Mouse (Mus musculus) neural tube, embryonic 14.5 days (tissue): ENCODE measurements around the gene Pnpla2. TPM values are rescaled to one million over a fixed set of nuclear protein-coding genes. Genes with fewer than 3 reads are reported as not detected.
A peak's percentile ranks its signal among the peaks of the same experiment; 100 is the strongest.
"Not testable (repeated sequence)": the region's sequence is repeated elsewhere in the genome, so short reads cannot be mapped to it uniquely, and the experiment has no call there.

Experiments
- ATAC-seq: fragments of 200-750 bp; cut with Nextera tagmentation; 2 replicates; pipeline ENCODE4 v1.8.0; 2017; ENCODE audit warnings: low read depth, mild to moderate bottlenecking, moderate TSS enrichment, moderate library complexity
- H3K27ac ChIP-seq: fragments of 300-500 bp; sonication (generic); 2 replicates; pipeline ENCODE4 v1.5.1; 2014; ENCODE audit warnings: low read depth, mild to moderate bottlenecking, control low read depth, low read length, moderate library complexity, mixed read lengths
- H3K27me3 ChIP-seq: fragments of 300-500 bp; sonication (generic); 2 replicates; pipeline ENCODE4 v1.6.1; 2014; ENCODE audit warnings: low read length; ENCODE audit not compliant: control insufficient read depth, insufficient read depth
- H3K36me3 ChIP-seq: fragments of 300-500 bp; sonication (generic); 2 replicates; pipeline ENCODE4 v1.6.1; 2014; ENCODE audit warnings: low read length, mixed read lengths; ENCODE audit not compliant: control insufficient read depth, insufficient read depth
- H3K4me1 ChIP-seq: fragments of 300-500 bp; sonication (generic); 2 replicates; pipeline ENCODE4 v1.6.1; 2014; ENCODE audit warnings: low read length; ENCODE audit not compliant: control insufficient read depth, insufficient read depth
- H3K4me2 ChIP-seq: fragments of 300-500 bp; sonication (generic); 2 replicates; pipeline ENCODE4 v1.6.1; 2014; ENCODE audit warnings: mild to moderate bottlenecking, low read depth, low read length, control low read depth
- H3K4me3 ChIP-seq: fragments of 300-500 bp; sonication (generic); 2 replicates; pipeline ENCODE4 v1.5.1; 2014; ENCODE audit warnings: low read depth, low read length, control low read depth, mixed read lengths
- H3K9ac ChIP-seq: fragments of 300-500 bp; sonication (generic); replicated peaks from 2 replicates; pipeline ENCODE4 v1.6.1; 2014; ENCODE audit warnings: low read depth, mild to moderate bottlenecking, control low read depth, low read length, mixed read lengths
- H3K9me3 ChIP-seq: fragments of 300-500 bp; sonication (generic); 2 replicates; pipeline ENCODE4 v1.6.1; 2016; ENCODE audit warnings: low read length; ENCODE audit not compliant: control insufficient read depth
- WGBS: fragments of 180-500 bp; shearing (Covaris S2); extraction: QIAGEN DNeasy Blood & Tissue Kit; methylation state at CpG from one replicate; pipeline ENCODE4 v1.1.7; 2014; 5-methylcytosine and 5-hydroxymethylcytosine counted together
- polyA plus RNA-seq: library from polyadenylated mRNA; unstranded; fragments of >200 nt; fragmentation: Nextera tagmentation; extraction: Ambion mirVana; gene quantifications from 2 replicates; pipeline ENCODE4 v1.2.1, GENCODE M21; 2014

Pnpla2 gene
- polyA plus RNA-seq: 14.0 and 14.7 TPM in 2 replicates

- ATAC-seq: peak; percentile 80
- H3K9me3 ChIP-seq: no peaks in the 10 kb centered on the region
- H3K4me1 ChIP-seq: peaks cover 10% of the 10 kb centered on the region
- H3K27me3 ChIP-seq: peaks cover 8% of the 10 kb centered on the region
- H3K4me2 ChIP-seq: peak within 1 kb of the TSS; percentile 71
- H3K36me3 ChIP-seq: peaks cover 20% of the 10 kb centered on the region; the same call in 1 of the 2 replicates
- WGBS: under 1% methylated on average over 45 of the region's 45 CpGs
- peak within 1 kb of the TSS; percentile 10; the same call in 1 of the 2 replicates for H3K27ac ChIP-seq
- peak within 1 kb of the TSS; percentile 49 for H3K4me3 ChIP-seq
- H3K9ac ChIP-seq: peak within 1 kb of the TSS; percentile 55
Measured at GRCm38 (mm10) chr7:141454967-141455551, at the start of gene Pnpla2. Pnpla2 (plus strand) TSS chr7:141455198.

DNA sequence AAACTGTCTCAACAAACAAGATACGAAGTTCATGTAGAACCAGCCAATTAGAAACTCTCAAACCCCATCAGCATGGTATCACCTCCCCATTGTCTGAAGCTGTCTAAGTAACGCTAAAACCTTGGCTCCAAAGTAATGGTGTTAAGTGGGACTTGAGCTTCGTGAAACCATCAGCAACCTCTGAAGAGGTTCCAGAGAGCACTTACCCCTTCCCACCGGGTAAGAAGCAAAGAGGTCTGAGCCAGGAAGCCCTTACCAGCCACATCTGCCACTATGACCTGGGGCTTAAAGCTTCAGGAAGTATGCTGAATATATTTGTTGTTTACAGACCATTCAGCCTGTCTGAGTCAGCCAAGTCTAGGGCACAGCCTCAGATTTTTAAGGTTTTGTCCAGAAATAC is 49.5 kb upstream of the Pnpla2 start:
- Histone ChIP-seq H3K4me3 (no peak overlapping the region), H3K9ac (no peak overlapping the region), H3K4me2 (no peak overlapping the region), H3K4me1 (peaks cover 2% of the 10 kb centered on the region; the same call in 1 of the 2 replicates), H3K27ac (no peak overlapping the region), H3K36me3 (peaks cover 23% of the 10 kb centered on the region), H3K27me3 (no peaks in the 10 kb centered on the region), H3K9me3 (no peaks in the 10 kb centered on the region)
- 87% methylated on average over 4 of the region's 4 CpGs for WGBS
- no peak for ATAC-seq

- H3K9ac ChIP-seq, H3K4me2 ChIP-seq, H3K4me1 ChIP-seq, ATAC-seq, H3K4me3 ChIP-seq, H3K27me3 ChIP-seq, H3K36me3 ChIP-seq, H3K27ac ChIP-seq, H3K9me3 ChIP-seq: not testable (repeated sequence)
- WGBS: 96% methylated on average over 7 of the region's 7 CpGs
Measured at GRCm38 (mm10) chr7:141407670-141408069, 47.3 kb upstream of the Pnpla2 start.

DNA sequence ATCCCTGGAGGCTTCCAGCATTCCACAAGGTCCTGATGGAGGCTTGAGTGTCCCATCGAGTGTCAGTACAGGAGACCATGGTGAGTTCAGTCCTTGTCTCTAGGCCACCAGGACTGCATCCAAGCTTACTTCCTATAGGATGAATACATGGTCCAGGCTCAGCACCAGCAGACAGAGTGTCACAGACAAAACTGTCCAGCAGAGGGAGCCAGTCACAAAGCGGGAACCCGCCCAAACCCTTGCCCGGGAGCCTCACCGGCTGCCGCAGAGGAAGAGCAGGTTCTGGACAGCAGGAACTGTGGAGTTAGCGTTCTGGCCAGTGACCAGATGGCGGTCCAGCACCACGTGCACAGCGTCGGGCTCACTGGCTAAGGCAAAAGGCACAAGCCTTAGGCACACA is 46.2 kb upstream of the Pnpla2 start:
- Histone ChIP-seq H3K36me3 (peaks cover 4% of the 10 kb centered on the region; the same call in 1 of the 2 replicates), H3K27ac (no peak overlapping the region), H3K9me3 (no peaks in the 10 kb centered on the region), H3K4me2 (no peak overlapping the region), H3K27me3 (no peaks in the 10 kb centered on the region), H3K9ac (no peak overlapping the region), H3K4me3 (no peak overlapping the region), H3K4me1 (peaks cover 5% of the 10 kb centered on the region; the same call in 1 of the 2 replicates)
- ATAC-seq: peak; percentile 55; the same call in 1 of the 2 replicates
- 14% methylated on average over 11 of the region's 11 CpGs for WGBS

GRCm38 (mm10) chr7:141410631-141411030 is 44.4 kb upstream of the Pnpla2 start:
- H3K4me1 ChIP-seq: peaks cover 7% of the 10 kb centered on the region
- WGBS: 93% methylated on average over 8 of the region's 8 CpGs
- H3K4me2 ChIP-seq: no peak overlapping the region
- H3K27me3 ChIP-seq: no peaks in the 10 kb centered on the region
- H3K9ac ChIP-seq: no peak overlapping the region
- H3K27ac ChIP-seq: no peak overlapping the region
- no peaks in the 10 kb centered on the region for H3K9me3 ChIP-seq
- H3K36me3 ChIP-seq: peaks cover 4% of the 10 kb centered on the region; the same call in 1 of the 2 replicates
- no peak overlapping the region for H3K4me3 ChIP-seq
- ATAC-seq: no peak

- Histone ChIP-seq H3K4me2 (no peak overlapping the region), H3K9ac (no peak overlapping the region), H3K4me1 (peaks cover 7% of the 10 kb centered on the region), H3K9me3 (no peaks in the 10 kb centered on the region), H3K27me3 (no peaks in the 10 kb centered on the region), H3K27ac (no peak overlapping the region), H3K4me3 (no peak overlapping the region), H3K36me3 (peaks cover 4% of the 10 kb centered on the region; the same call in 1 of the 2 replicates)
- 83% methylated on average over 1 of the region's 1 CpGs for WGBS
- ATAC-seq: no peak
Measured at GRCm38 (mm10) chr7:141411667-141412066, 43.3 kb upstream of the Pnpla2 start.

GRCm38 (mm10) chr7:141413331-141413730 is 41.7 kb upstream of the Pnpla2 start:
- Histone ChIP-seq H3K27ac (peak overlapping the region; percentile 86), H3K36me3 (peaks cover 4% of the 10 kb centered on the region; the same call in 1 of the 2 replicates), H3K4me1 (peaks cover 7% of the 10 kb centered on the region), H3K27me3 (no peaks in the 10 kb centered on the region), H3K4me2 (peak overlapping the region; percentile 91), H3K9me3 (no peaks in the 10 kb centered on the region), H3K4me3 (peak overlapping the region; percentile 77), H3K9ac (peak overlapping the region; percentile 79)
- 3% methylated on average over 16 of the region's 16 CpGs for WGBS
- peak; percentile 21; the same call in 1 of the 2 replicates for ATAC-seq

DNA sequence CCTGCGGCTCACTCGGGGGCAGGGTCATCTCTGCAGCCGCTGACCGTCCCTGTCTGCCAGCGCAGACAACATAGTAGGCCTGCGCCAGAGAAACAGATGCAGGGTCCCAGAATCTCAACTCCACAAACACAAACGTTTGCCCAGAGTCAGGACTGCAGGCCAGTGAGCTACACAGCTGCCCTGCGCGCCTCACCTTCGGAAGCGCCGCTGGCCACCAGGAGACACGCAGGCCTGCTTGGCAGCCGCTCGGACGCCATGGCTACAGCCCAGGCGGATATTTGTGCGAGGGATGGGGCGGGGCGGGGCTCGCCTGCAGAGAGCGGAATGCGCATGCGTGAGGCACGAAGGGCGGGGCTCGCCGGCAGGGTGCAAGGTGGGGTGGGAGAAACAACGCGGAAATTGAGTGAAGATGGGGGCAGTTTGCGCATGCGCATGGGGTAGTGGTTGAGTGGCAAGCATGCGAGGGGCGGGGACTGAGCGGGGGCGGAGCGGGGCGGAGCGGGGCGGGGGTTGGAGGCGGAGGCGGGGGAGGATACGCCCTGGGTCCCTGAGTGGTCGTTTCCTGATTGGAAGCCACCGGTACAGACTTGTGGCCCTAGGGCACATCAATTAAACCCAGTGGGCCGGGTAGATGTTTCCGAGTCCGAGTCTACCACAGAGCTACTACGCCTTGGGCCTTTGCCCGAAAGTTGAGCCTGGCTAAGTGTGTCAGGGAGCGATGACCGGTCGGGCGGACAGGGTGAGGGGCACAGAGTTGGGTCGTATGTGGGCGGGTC is 41.0 kb upstream of the Pnpla2 start, which contains the start of gene Gatd1:
Gatd1 (minus strand) TSS at position 328 of the 776 bp plus-strand sequence.
- Histone ChIP-seq H3K9ac (peak within 1 kb of the TSS; percentile 79), H3K4me1 (peaks cover 7% of the 10 kb centered on the region), H3K27me3 (no peaks in the 10 kb centered on the region), H3K36me3 (peaks cover 4% of the 10 kb centered on the region; the same call in 1 of the 2 replicates), H3K27ac (peak within 1 kb of the TSS; percentile 86), H3K4me2 (peak within 1 kb of the TSS; percentile 91), H3K9me3 (no peaks in the 10 kb centered on the region), H3K4me3 (peak within 1 kb of the TSS; percentile 77)
- under 1% methylated on average over 56 of the region's 56 CpGs for WGBS
- ATAC-seq: peak; percentile 89
